Mouse (Mus musculus) forebrain, embryonic 10.5 days (tissue): Measurements from ENCODE around the gene Cnot11. TPM values are rescaled to one million over a fixed set of nuclear protein-coding genes. Genes with fewer than 3 reads are reported as not detected.

Experiments used
- DNase-seq: peaks from one replicate; pipeline ENCODE4 v3.0.0-alpha.2; 2017; ENCODE audit warnings: low spot score; ENCODE audit errors: extremely low spot score
- H3K27ac ChIP-seq: fragments of 300-500 bp; sonication (generic); 2 replicates; pipeline ENCODE4 v1.5.1; 2016; ENCODE audit warnings: mild to moderate bottlenecking
- H3K27me3 ChIP-seq: fragments of 300-500 bp; sonication (generic); 2 replicates; pipeline ENCODE4 v1.6.1; 2016; ENCODE audit warnings: mild to moderate bottlenecking; ENCODE audit not compliant: poor library complexity, severe bottlenecking
- H3K36me3 ChIP-seq: fragments of 300-500 bp; sonication (generic); replicated peaks from 2 replicates; pipeline ENCODE4 v1.6.1; 2016; ENCODE audit warnings: mild to moderate bottlenecking, moderate library complexity
- H3K4me1 ChIP-seq: fragments of 300-500 bp; sonication (generic); 2 replicates; pipeline ENCODE4 v1.6.1; 2016
- H3K4me3 ChIP-seq: fragments of 300-500 bp; sonication (generic); 2 replicates; pipeline ENCODE4 v1.5.1; 2016; ENCODE audit warnings: mild to moderate bottlenecking, moderate library complexity
- H3K9me3 ChIP-seq: fragments of 300-500 bp; sonication (generic); 2 replicates; pipeline ENCODE4 v1.6.1; 2016; ENCODE audit warnings: mild to moderate bottlenecking, moderate library complexity
- WGBS: fragments of 180-500 bp; shearing (Covaris S2); methylation state at CpG from one replicate; pipeline ENCODE4 v1.1.7; 2016; 5-methylcytosine and 5-hydroxymethylcytosine counted together
- polyA plus RNA-seq: library from polyadenylated mRNA; unstranded; fragments of >200 nt; fragmentation: Nextera tagmentation; extraction: Ambion mirVana; gene quantifications from 2 replicates; pipeline ENCODE4 v1.2.1, GENCODE M21; 2016

The Cnot11 gene
- polyA plus RNA-seq: 21.5 and 22.0 TPM in 2 replicates

DNA sequence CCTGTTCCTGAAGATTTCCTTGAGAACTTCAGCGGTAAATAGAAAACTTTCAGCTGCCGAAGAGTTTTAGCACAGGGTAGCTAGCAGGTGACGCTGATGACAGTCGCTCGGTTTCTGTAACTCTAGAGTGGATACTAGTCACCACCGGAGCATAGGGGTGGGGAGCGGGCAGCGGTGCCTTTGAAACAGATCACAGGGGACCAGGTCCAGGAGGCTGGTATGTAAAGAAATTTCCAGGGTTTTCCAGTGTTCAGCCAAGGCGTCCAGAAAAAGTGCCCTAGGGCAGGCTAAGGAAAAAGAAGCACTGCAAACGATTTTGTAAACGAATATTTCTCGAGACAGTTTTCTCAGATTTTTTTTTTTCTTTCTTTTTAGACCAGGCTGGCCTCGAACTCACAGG lies at the start of gene Cnot11:
Gene Cnot11 (plus strand): TSS at position 162 of the 400 bp plus-strand sequence.
- Histone ChIP-seq H3K4me1 (peaks cover 50% of the 10 kb centered on the region), H3K27me3 (no peaks in the 10 kb centered on the region), H3K27ac (peak within 1 kb of the TSS; percentile 94), H3K9me3 (peaks cover 2% of the 10 kb centered on the region; the same call in 1 of the 2 replicates), H3K36me3 (peaks cover 26% of the 10 kb centered on the region), H3K4me3 (peak within 1 kb of the TSS; percentile 97)
- 36% methylated on average over 13 of the region's 13 CpGs for WGBS
- no peak for DNase-seq

DNA sequence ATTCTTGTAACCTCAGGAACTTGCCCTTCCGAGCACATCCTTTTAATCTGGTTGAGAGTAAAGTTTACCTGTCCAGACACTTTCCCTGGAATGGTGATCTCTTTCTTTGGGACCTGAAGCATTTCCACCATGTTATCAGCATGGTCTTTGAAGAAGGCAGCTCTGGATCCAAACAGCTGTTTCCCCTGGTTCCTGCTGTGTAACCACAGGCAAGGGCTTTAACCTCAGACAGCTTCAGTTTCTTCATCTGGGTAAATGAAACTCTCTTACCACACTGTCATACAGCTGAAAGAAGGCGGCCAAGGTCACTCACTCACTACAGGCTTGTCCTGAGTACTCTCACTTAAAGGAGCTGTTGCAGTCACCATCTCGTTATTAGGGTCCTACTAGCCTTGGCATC lies 47.4 kb upstream of the Cnot11 start:
- Histone ChIP-seq H3K4me3 (no peak overlapping the region), H3K27me3 (no peaks in the 10 kb centered on the region), H3K27ac (no peak overlapping the region), H3K4me1 (peaks cover 14% of the 10 kb centered on the region), H3K9me3 (no peaks in the 10 kb centered on the region), H3K36me3 (no peaks in the 10 kb centered on the region)
- DNase-seq: no peak
- 76% methylated on average over 3 of the region's 3 CpGs for WGBS

DNA sequence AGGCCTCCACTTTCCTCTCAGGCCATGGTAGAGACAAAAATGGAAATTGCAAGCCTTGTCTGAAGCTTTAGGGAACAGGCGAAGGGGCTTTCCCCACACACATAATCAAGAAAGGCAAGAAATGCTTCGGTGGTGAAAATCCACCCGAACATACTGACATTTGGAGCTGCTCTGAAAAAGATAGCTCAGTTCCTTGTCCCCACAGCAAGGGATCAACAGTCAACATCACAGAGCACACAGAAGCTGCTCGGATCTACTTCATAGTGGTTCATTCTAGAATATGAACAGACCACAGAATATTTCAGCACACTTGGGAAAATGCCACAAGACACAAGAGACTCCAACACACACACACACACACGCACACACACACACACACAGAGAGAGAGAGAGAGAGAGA lies 41.6 kb upstream of the Cnot11 start:
- no peaks in the 10 kb centered on the region for H3K36me3 ChIP-seq
- H3K4me3 ChIP-seq: no peak overlapping the region
- H3K4me1 ChIP-seq: no peaks in the 10 kb centered on the region
- 0 out of 2 replicates have a peak, but pooled peaks cover 8% of the 10 kb centered on the region for H3K9me3 ChIP-seq
- H3K27me3 ChIP-seq: no peaks in the 10 kb centered on the region
- H3K27ac ChIP-seq: no peak overlapping the region
- 89% methylated on average over 5 of the region's 5 CpGs for WGBS
- no peak for DNase-seq

DNA sequence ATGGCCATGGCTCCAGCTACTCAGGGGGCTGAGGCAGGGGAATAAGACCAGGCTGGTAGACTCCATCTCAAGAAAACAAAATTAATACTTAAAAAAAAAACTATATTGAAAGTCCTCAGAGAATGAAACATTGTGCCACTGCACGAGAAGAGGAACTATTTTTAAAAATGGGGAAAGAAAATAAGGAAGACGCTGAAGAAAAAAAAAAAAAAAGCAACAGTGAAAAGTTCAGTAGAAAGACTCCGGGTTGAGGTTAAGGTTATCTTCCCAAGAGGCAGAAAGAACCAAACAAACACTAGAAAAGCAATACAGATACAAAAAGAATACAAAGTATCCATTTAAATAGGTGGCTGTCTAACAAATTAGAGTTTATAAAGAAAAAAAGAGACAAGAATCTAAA lies 41.1 kb upstream of the Cnot11 start:
- Histone ChIP-seq H3K27ac (no peak overlapping the region), H3K4me3 (no peak overlapping the region), H3K4me1 (no peaks in the 10 kb centered on the region), H3K36me3 (no peaks in the 10 kb centered on the region), H3K9me3 (0 out of 2 replicates have a peak, but pooled peaks cover 8% of the 10 kb centered on the region), H3K27me3 (no peaks in the 10 kb centered on the region)
- DNase-seq: no peak
- WGBS: 73% methylated on average over 3 of the region's 3 CpGs

DNA sequence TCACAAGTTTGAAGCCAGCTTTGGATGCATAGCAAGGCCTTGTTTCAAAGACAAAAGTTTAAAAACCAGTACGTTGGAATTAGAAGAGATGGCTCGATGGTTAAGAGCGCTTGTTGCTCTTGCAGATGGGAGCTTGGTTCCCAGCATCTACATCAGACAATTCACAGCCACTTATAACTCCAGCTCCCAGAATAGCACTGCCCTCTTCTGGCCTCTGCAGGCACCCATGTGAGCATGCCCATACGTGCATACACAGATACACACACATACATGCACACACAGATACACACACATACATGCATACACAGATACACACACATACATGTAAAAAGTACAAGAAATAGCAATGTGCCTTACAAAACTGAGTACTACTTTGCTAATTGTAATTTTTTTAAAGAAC lies 37.8 kb upstream of the Cnot11 start:
- Histone ChIP-seq H3K36me3 (no peaks in the 10 kb centered on the region), H3K9me3 (0 out of 2 replicates have a peak, but pooled peaks cover 8% of the 10 kb centered on the region), H3K27me3 (no peaks in the 10 kb centered on the region), H3K27ac (no peak overlapping the region), H3K4me1 (no peaks in the 10 kb centered on the region), H3K4me3 (no peak overlapping the region)
- DNase-seq: no peak
- WGBS: 92% methylated on average over 4 of the region's 4 CpGs

DNA sequence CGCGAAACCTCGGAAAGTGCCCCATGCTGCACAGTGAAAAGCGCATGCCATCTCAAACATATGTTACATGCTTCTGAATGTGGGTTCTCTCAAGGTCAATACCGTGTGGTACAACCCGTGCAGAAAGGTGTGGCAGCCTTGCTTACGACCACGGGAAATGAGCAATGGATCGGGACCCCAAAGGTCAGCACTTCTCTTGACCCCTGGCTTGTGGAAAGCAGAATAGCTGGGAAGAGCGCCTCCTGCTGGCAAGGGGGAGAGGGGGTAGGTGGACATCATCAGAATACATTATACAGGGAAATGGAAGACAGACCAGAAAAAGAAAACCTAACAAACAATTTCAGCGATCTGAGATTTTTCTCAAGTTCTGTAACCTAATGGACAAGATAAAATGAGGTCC lies 37.0 kb upstream of the Cnot11 start:
- no peaks in the 10 kb centered on the region for H3K4me1 ChIP-seq
- DNase-seq: no peak
- H3K36me3 ChIP-seq: no peaks in the 10 kb centered on the region
- H3K9me3 ChIP-seq: 0 out of 2 replicates have a peak, but pooled peaks cover 8% of the 10 kb centered on the region
- 89% methylated on average over 11 of the region's 11 CpGs for WGBS
- H3K27ac ChIP-seq: no peak overlapping the region
- H3K4me3 ChIP-seq: no peak overlapping the region
- H3K27me3 ChIP-seq: no peaks in the 10 kb centered on the region

DNA sequence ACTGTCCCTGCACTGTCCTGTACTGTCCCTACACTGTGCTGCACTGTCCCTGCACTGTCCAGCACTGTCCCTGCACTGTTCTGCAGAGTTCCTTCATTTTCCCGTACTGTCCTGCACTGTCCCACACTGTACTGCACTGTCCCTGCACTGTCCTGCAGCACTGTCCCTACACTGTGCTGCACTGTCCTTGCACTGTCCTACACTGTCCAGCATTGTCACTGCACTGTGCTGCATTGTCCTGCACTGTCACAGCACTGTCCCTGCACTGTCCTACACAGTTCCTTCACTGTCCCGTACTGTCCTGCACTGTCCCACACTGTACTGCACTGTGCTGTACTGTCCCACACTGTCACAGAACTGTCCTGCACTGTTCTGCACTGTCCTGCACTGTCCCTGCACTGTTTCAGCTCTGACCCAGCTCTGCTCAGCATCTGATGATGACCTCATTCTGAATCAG lies 35.3 kb upstream of the Cnot11 start:
- Histone ChIP-seq H3K4me1 (no peaks in the 10 kb centered on the region), H3K9me3 (0 out of 2 replicates have a peak, but pooled peaks cover 8% of the 10 kb centered on the region), H3K4me3 (no peak overlapping the region), H3K27me3 (no peaks in the 10 kb centered on the region), H3K36me3 (no peaks in the 10 kb centered on the region), H3K27ac (no peak overlapping the region)
- 89% methylated on average over 2 of the region's 2 CpGs for WGBS
- no peak for DNase-seq

DNA sequence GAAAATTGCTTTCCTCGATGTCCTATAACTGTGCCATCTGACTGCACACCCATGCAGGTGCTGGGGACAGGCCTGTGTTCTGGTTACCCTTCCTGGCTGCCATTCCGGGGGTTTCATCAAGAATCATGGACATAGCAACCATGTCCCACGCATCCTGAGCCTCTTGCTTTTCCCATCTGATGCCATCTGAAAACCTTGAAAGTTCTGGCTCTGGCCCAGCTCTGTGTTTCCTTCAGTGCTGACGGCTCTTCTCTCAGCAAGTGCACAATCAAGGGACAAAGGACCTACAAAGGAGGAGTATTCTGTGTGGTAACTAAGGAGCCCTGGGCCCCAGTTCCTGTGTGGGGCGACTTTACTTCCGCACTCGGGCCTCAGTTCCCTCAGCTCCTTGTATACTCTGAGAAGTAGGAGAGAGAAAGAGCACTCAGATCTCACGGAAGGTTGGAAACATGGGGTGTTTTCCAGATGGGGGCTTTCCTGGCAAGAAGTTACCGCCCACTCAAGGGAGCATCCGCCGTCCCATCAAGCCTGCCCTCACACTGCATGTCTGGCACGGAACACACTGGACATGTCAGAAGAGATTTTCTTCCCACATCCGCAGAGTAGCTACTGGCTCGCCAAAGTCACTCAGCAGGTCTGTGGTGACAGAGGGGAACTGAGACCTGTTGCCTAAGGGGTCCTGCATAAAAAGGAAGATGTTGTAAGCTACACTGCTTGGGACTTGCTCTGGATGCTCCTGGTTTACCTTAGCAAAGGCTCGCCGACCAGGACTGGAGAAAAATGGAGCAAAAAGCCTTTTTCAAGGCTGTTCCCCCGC lies 31.8 kb upstream of the Cnot11 start:
- H3K27ac ChIP-seq: no peak overlapping the region
- no peak overlapping the region for H3K4me3 ChIP-seq
- H3K4me1 ChIP-seq: peaks cover 8% of the 10 kb centered on the region
- H3K27me3 ChIP-seq: no peaks in the 10 kb centered on the region
- no peaks in the 10 kb centered on the region for H3K36me3 ChIP-seq
- no peak for DNase-seq
- 88% methylated on average over 17 of the region's 17 CpGs for WGBS
- H3K9me3 ChIP-seq: no peaks in the 10 kb centered on the region

DNA sequence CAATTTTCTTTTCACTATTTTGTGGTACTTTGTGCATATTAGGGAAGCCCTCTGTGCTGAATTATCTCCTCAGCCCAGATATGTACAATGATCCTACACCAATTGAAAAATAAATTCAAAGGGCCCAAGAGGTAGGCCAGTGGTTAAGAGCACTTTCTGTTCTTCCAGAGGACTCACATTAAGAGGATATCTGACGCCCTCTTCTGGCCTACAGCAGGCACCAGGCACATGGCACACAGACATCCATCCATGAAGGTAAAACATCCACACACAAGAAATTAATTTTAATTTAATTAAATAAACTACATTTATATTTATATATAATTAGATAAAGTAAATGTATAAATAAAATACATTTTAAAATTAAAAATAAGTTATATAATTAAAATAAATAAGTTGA lies 30.5 kb upstream of the Cnot11 start:
- Histone ChIP-seq H3K4me3 (no peak overlapping the region), H3K9me3 (no peaks in the 10 kb centered on the region), H3K27me3 (no peaks in the 10 kb centered on the region), H3K27ac (no peak overlapping the region), H3K4me1 (peaks cover 8% of the 10 kb centered on the region), H3K36me3 (no peaks in the 10 kb centered on the region)
- DNase-seq: no peak
- 14% methylated on average over 1 of the region's 1 CpGs for WGBS

DNA sequence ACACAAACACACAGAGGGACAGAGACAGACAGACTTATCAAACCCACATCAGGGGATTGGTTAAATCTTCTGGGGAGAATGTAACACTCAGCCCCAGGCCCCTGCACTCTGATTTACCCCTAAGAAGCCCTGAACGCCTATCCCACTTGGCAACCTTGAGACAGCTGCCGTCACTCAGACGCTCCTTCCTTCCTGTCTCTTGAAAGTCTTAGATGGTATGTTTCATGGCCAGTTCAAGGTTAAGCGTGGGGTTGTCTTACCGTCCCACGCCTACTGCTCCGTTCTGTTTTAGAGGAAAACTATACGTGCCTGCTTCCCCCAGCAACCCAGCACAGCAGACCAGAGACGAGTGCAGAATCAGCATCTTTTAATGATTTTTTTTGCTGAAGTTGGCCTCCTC lies 29.2 kb upstream of the Cnot11 start:
- Histone ChIP-seq H3K27ac (no peak overlapping the region), H3K27me3 (no peaks in the 10 kb centered on the region), H3K4me1 (peaks cover 8% of the 10 kb centered on the region), H3K36me3 (no peaks in the 10 kb centered on the region), H3K9me3 (no peaks in the 10 kb centered on the region), H3K4me3 (no peak overlapping the region)
- 86% methylated on average over 9 of the region's 9 CpGs for WGBS
- no peak for DNase-seq

DNA sequence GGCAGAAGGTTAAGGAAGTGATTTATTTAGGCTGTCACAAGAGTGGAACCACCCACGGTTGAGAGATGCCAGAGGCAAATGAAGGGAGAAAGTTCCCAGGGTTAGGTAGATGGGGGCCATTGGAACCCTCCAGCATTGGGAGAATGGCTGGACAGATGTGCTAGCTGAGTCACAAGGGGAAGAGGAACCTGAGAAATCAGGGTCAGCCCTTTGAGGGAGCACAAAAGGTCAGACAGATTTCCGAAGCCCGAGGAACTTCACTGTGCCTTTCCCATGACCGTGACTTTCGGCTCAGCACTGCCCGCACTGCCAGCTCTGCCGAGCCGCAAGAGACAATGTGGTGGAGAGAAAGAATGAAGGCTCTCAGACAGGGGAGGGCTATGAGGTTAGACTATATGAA lies 23.0 kb upstream of the Cnot11 start:
- H3K4me3 ChIP-seq: no peak overlapping the region
- DNase-seq: no peak
- no peaks in the 10 kb centered on the region for H3K36me3 ChIP-seq
- no peak overlapping the region for H3K27ac ChIP-seq
- no peaks in the 10 kb centered on the region for H3K9me3 ChIP-seq
- peaks cover 4% of the 10 kb centered on the region for H3K4me1 ChIP-seq
- 88% methylated on average over 8 of the region's 8 CpGs for WGBS
- no peaks in the 10 kb centered on the region for H3K27me3 ChIP-seq

DNA sequence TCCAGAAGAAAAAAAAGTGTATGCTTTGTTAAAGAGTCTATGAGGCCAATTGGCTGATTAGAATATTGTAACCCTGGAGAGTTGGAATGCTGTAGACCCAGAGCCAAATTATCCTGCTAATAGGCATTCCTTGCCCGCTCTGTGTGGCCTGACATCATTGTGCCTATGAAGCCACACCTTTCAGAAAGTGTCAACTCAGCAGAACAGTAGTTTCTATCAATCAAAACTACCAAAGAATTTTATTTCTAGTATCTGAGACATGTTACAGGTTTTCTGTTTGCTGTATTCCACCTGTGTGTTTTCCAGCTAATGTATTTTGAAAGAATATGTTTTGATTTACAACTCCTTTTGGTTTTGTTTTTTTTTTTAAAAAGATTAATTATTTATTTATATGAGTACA lies 22.6 kb upstream of the Cnot11 start:
- H3K9me3 ChIP-seq: no peaks in the 10 kb centered on the region
- H3K27me3 ChIP-seq: no peaks in the 10 kb centered on the region
- no peak overlapping the region for H3K27ac ChIP-seq
- H3K36me3 ChIP-seq: no peaks in the 10 kb centered on the region
- DNase-seq: no peak
- WGBS: 80% methylated on average over 1 of the region's 1 CpGs
- no peaks in the 10 kb centered on the region for H3K4me1 ChIP-seq
- H3K4me3 ChIP-seq: no peak overlapping the region

DNA sequence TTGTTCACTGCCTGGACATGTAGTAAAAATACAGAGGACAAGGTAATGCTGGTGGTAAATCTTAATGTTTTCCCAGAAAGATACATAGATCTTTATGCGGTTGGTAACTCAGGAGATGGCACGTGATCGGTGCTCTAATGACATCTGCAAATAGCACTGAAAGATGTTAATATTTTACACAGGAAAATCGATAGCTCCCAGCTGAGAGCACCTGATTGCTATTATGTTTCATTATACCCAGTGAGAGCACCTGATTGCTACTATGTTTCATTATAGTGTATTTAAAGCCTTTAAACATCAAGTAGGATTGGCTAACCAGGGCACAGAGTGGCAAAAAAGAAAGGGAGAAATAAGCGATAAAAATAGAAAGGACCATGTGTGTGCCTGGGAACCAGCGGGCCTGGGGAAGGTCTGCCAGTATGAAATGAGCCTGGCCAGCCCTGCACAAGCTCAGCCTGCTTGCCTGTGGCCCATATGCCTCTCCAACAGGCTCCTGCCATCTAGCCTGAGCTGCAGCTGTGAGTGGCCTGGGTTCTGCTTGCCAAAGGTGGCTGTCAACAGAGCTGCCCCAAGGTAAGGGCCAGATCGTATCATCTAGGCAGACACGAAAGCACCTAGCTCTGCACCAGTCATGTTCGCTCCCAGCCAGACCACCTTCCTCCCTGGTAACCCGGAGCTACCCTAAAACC lies 19.3 kb upstream of the Cnot11 start:
- Histone ChIP-seq H3K9me3 (peaks cover 2% of the 10 kb centered on the region; the same call in 1 of the 2 replicates), H3K27me3 (no peaks in the 10 kb centered on the region), H3K36me3 (no peaks in the 10 kb centered on the region), H3K4me1 (no peaks in the 10 kb centered on the region), H3K4me3 (no peak overlapping the region), H3K27ac (no peak overlapping the region)
- no peak for DNase-seq
- WGBS: 90% methylated on average over 10 of the region's 10 CpGs
